Mouse (Mus musculus) olfactory bulb, adult 2 months (tissue): ENCODE data around the gene Il22ra1.

Experiments used
- CTCF ChIP-seq: fragments of 200-500 bp; IDR thresholded peaks from 2 replicates; pipeline ENCODE4 v1.5.1; 2012; ENCODE audit warnings: low read depth, mild to moderate bottlenecking, low read length, moderate library complexity; ENCODE audit not compliant: insufficient read depth
- POLR2A ChIP-seq: fragments of 200-500 bp; IDR thresholded peaks from 2 replicates; pipeline ENCODE4 v1.6.1; 2012; ENCODE audit warnings: mild to moderate bottlenecking, low read depth, low read length, moderate library complexity; ENCODE audit not compliant: insufficient read depth

- TF ChIP-seq CTCF, result no peak
- no peak for TF ChIP-seq POLR2A
Measured at GRCm38 (mm10) chr4:135710392-135710791, 17.6 kb upstream of the Il22ra1 start.
